Mouse (Mus musculus): Measurements from ENCODE around the gene Prr12.

DNA sequence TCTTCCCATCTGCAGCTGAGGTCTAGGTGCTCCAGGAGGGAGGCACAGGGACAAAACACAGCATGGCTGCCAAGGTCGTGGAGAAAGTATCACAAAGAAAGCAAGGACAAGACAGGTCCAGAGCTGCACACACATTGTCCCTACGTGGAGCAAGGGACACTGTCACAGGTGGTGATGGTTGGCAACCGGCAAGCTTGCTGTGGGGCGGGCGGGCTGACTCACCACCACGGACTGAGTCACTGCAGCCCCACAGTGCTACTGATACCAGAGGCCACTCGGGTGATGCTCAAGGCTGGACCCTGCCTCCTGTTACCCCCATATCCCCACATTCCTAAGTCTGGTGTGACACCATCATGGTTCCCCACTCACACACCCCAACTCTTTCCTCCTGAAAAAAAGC is 50.2 kb downstream of the Prr12 start:
- TF ChIP-seq POLR2A (IDR thresholded peaks at IDR 0.05; ENCODE audit: borderline replicate concordance, control insufficient read depth, low read depth, low read length) (no peak), CTCF (IDR thresholded peaks at IDR 0.05; ENCODE audit: control insufficient read depth, insufficient read depth, low read length) (no peak)
